8 mouse cellular contexts compared by ENCODE assay signal in genomic region chr9:67035957-67036451, GRCm38 (mm10). TPM values are rescaled to one million over a fixed set of nuclear protein-coding genes. Genes with fewer than 3 reads are reported as not detected.
DNase-seq lines count a peak whose midpoint lies in the region; ATAC-seq and TF ChIP-seq lines count a peak whose summit lies in the region.

No protein-coding gene starts in this region.

- H3K4me1 ChIP-seq in limb, embryonic 13.5 days, result peaks cover 40% of the 10 kb centered on the region
- peaks cover 22% of the 10 kb centered on the region for H3K4me1 ChIP-seq in stomach, embryonic 15.5 days
- H3K4me1 ChIP-seq in thymus, adult 2 months (replicated peaks; ENCODE audit: control insufficient read depth, insufficient read depth, low read length), result peaks cover 6% of the 10 kb centered on the region; the same call in 1 of the 2 replicates

- no peak overlapping the region for H3K4me3 ChIP-seq in limb, embryonic 13.5 days
- no peak overlapping the region for H3K4me3 ChIP-seq in stomach, embryonic 15.5 days (replicated peaks)
- no peak overlapping the region for H3K4me3 ChIP-seq in thymus, adult 2 months (ENCODE audit: control insufficient read depth, insufficient read depth, low read length)

- WGBS in limb, embryonic 13.5 days, result 81% methylated on average over 12 of the region's 12 CpGs
- WGBS in stomach, embryonic 15.5 days, result 75% methylated on average over 12 of the region's 12 CpGs
- 60% methylated on average over 12 of the region's 12 CpGs for WGBS in thymus, adult 2 months

- H3K9me3 ChIP-seq in limb, embryonic 13.5 days, result peaks cover 8% of the 10 kb centered on the region
- H3K9me3 ChIP-seq in stomach, embryonic 15.5 days, result 0 out of 2 replicates have a peak, but pooled peaks cover 7% of the 10 kb centered on the region

- DNase-seq in kidney, postnatal 14 days, result peak; percentile 22
- DNase-seq in kidney, postnatal 36 days, result no peak
- peak; percentile 79 to 85 for DNase-seq in cerebellum, postnatal 14 days
- DNase-seq in heart, postnatal 14 days, result peak; percentile 66 to 80
- no peak for DNase-seq in spleen, postnatal 36 days (ENCODE audit: low spot score in 2 of 2)
- no peak for DNase-seq in thymus, adult 2 months

- intact Hi-C loops in heart, postnatal 14 days (cut with DNase I), result no loop called here

- H3K9ac ChIP-seq in limb, embryonic 13.5 days, result no peak overlapping the region
- no peak overlapping the region for H3K9ac ChIP-seq in stomach, embryonic 15.5 days

- H3K27ac ChIP-seq in limb, embryonic 13.5 days, result peak overlapping the region; percentile 79
- 0 out of 2 replicates have a peak overlapping the region, but pooled peaks have one; percentile 31 for H3K27ac ChIP-seq in stomach, embryonic 15.5 days
- H3K27ac ChIP-seq in thymus, adult 2 months (ENCODE audit: control insufficient read depth, insufficient read depth, low read length), result no peak overlapping the region

- peak; percentile 17; the same call in 1 of the 2 replicates for ATAC-seq in limb, embryonic 13.5 days (ENCODE audit: low FRiP score, low read depth)
- no peak for ATAC-seq in stomach, embryonic 15.5 days (ENCODE audit: insufficient read depth, low FRiP score, low read depth)

- TF ChIP-seq CTCF in thymus, adult 2 months (IDR thresholded peaks at IDR 0.05; ENCODE audit: borderline replicate concordance, control insufficient read depth, extremely low read depth, insufficient read depth, low read length, poor library complexity), result no peak

- no peak for TF ChIP-seq POLR2A in thymus, adult 2 months (IDR thresholded peaks at IDR 0.05; ENCODE audit: control insufficient read depth, extremely low read depth, insufficient read depth, low read length, poor library complexity)

- no peak overlapping the region for H3K4me2 ChIP-seq in limb, embryonic 13.5 days (replicated peaks)
- H3K4me2 ChIP-seq in stomach, embryonic 15.5 days, result no peak overlapping the region

- H3K27me3 ChIP-seq in limb, embryonic 13.5 days, result no peaks in the 10 kb centered on the region
- no peaks in the 10 kb centered on the region for H3K27me3 ChIP-seq in stomach, embryonic 15.5 days (replicated peaks)
- no peaks in the 10 kb centered on the region for H3K27me3 ChIP-seq in thymus, adult 2 months (ENCODE audit: control insufficient read depth, insufficient read depth, low read length)

- peaks cover 86% of the 10 kb centered on the region for H3K36me3 ChIP-seq in limb, embryonic 13.5 days
- peaks cover 47% of the 10 kb centered on the region for H3K36me3 ChIP-seq in stomach, embryonic 15.5 days
- H3K36me3 ChIP-seq in thymus, adult 2 months (ENCODE audit: control insufficient read depth, insufficient read depth, low read length), result peaks cover 49% of the 10 kb centered on the region

RNA-seq across cellular contexts. Expression of gene Tpm1, which starts 13.2 kb away (rescaled TPM):
- over 10,000 TPM; 11,169 to 11,475 TPM for total RNA-seq in heart, postnatal 14 days (2021)
- 775 and 786 TPM in 2 replicates for polyA plus RNA-seq in limb, embryonic 13.5 days (2015; fragmentation: Nextera tagmentation; extraction: Ambion mirVana)
- polyA plus RNA-seq in stomach, embryonic 15.5 days (2015; fragmentation: Nextera tagmentation; extraction: Ambion mirVana), result 1,038 and 1,102 TPM in 2 replicates
- 41.5 and 237 TPM in 2 replicates for polyA plus RNA-seq in thymus, adult 2 months (2012; rRNA removed)

Comparison
In these comparisons a context has a peak if more than half of its experiments do, and no peak if none do; other contexts are left out.
1. DNase-seq: peak in kidney, postnatal 14 days (single experiment), cerebellum, postnatal 14 days (2 of 2) and heart, postnatal 14 days (2 of 2); none in kidney, postnatal 36 days (0 of 2), spleen, postnatal 36 days (0 of 2) and thymus, adult 2 months (single experiment).